Mouse (Mus musculus): ENCODE results near the gene Cap1. TPM values are rescaled to one million over a fixed set of nuclear protein-coding genes. Genes with fewer than 3 reads are reported as not detected.
A peak's percentile ranks its signal among the peaks of the same experiment; 100 is the strongest.

The Cap1 gene
- polyA plus RNA-seq, 1 experiment from 2014 or later, result 69.7 TPM

- peaks cover 25% of the 10 kb centered on the region for H3K36me3 ChIP-seq (ENCODE audit: control insufficient read depth, insufficient read depth, low read length)
- no peak for ATAC-seq (ENCODE audit: low FRiP score)
- H3K4me2 ChIP-seq, result no peak overlapping the region
- no peaks in the 10 kb centered on the region for H3K4me1 ChIP-seq (ENCODE audit: control insufficient read depth, insufficient read depth, low read length)
- H3K9ac ChIP-seq (ENCODE audit: low read length), result no peak overlapping the region
- no peak for DNase-seq (ENCODE audit: low spot score, missing footprints)
- no peak overlapping the region for H3K27ac ChIP-seq (ENCODE audit: low read depth, low read length)
- H3K27me3 ChIP-seq (ENCODE audit: control insufficient read depth, insufficient read depth, low read length), result no peaks in the 10 kb centered on the region
- H3K9me3 ChIP-seq (ENCODE audit: control insufficient read depth, low read length), result no peaks in the 10 kb centered on the region
- H3K4me3 ChIP-seq (ENCODE audit: low read depth, low read length), result no peak overlapping the region
- WGBS, result 83% methylated on average over 6 of the region's 6 CpGs
Measured at GRCm38 (mm10) chr4:122859096-122859674, 26.7 kb downstream of the Cap1 start.

GRCm38 (mm10) chr4:122857909-122858308, 27.9 kb downstream of the Cap1 start:
- H3K4me3 ChIP-seq (ENCODE audit: low read depth, low read length), result no peak overlapping the region
- DNase-seq (ENCODE audit: low spot score, missing footprints), result no peak
- no peaks in the 10 kb centered on the region for H3K9me3 ChIP-seq (ENCODE audit: control insufficient read depth, low read length)
- H3K9ac ChIP-seq (ENCODE audit: low read length), result no peak overlapping the region
- H3K4me1 ChIP-seq (ENCODE audit: control insufficient read depth, insufficient read depth, low read length), result no peaks in the 10 kb centered on the region
- no peaks in the 10 kb centered on the region for H3K27me3 ChIP-seq (ENCODE audit: control insufficient read depth, insufficient read depth, low read length)
- no peak overlapping the region for H3K27ac ChIP-seq (ENCODE audit: low read depth, low read length)
- no peak for ATAC-seq (ENCODE audit: low FRiP score)
- 47% methylated on average over 2 of the region's 2 CpGs for WGBS
- H3K4me2 ChIP-seq, result no peak overlapping the region
- peaks cover 20% of the 10 kb centered on the region for H3K36me3 ChIP-seq (ENCODE audit: control insufficient read depth, insufficient read depth, low read length)

- no peak overlapping the region for H3K27ac ChIP-seq (ENCODE audit: low read depth, low read length)
Measured at GRCm38 (mm10) chr4:122854770-122855169, 31.1 kb downstream of the Cap1 start.

GRCm38 (mm10) chr4:122853691-122854090, 32.2 kb downstream of the Cap1 start:
- ATAC-seq (ENCODE audit: low FRiP score), result no peak
- Histone ChIP-seq H3K4me3 (ENCODE audit: low read depth, low read length) (no peak overlapping the region), H3K9me3 (ENCODE audit: control insufficient read depth, low read length) (no peaks in the 10 kb centered on the region), H3K27ac (ENCODE audit: low read depth, low read length) (no peak overlapping the region), H3K36me3 (ENCODE audit: control insufficient read depth, insufficient read depth, low read length) (peaks cover 9% of the 10 kb centered on the region), H3K4me2 (no peak overlapping the region), H3K4me1 (ENCODE audit: control insufficient read depth, insufficient read depth, low read length) (no peaks in the 10 kb centered on the region), H3K9ac (ENCODE audit: low read length) (no peak overlapping the region), H3K27me3 (ENCODE audit: control insufficient read depth, insufficient read depth, low read length) (no peaks in the 10 kb centered on the region)
- 75% methylated on average over 2 of the region's 2 CpGs for WGBS
- DNase-seq (ENCODE audit: low spot score, missing footprints), result no peak

More at GRCm38 (mm10) chr4:122854770-122855169, 31.1 kb downstream of the Cap1 start:
- no peaks in the 10 kb centered on the region for H3K9me3 ChIP-seq (ENCODE audit: control insufficient read depth, low read length)
- 90% methylated on average over 4 of the region's 4 CpGs for WGBS
- no peaks in the 10 kb centered on the region for H3K4me1 ChIP-seq (ENCODE audit: control insufficient read depth, insufficient read depth, low read length)
- no peak overlapping the region for H3K9ac ChIP-seq (ENCODE audit: low read length)
- ATAC-seq (ENCODE audit: low FRiP score) (no peak), DNase-seq (ENCODE audit: low spot score, missing footprints) (no peak)
- H3K4me2 ChIP-seq, result no peak overlapping the region
- no peak overlapping the region for H3K4me3 ChIP-seq (ENCODE audit: low read depth, low read length)
- H3K27me3 ChIP-seq (ENCODE audit: control insufficient read depth, insufficient read depth, low read length), result no peaks in the 10 kb centered on the region
- H3K36me3 ChIP-seq (ENCODE audit: control insufficient read depth, insufficient read depth, low read length), result peaks cover 9% of the 10 kb centered on the region

GRCm38 (mm10) chr4:122851535-122851934, 34.3 kb downstream of the Cap1 start:
- Histone ChIP-seq H3K27me3 (ENCODE audit: control insufficient read depth, insufficient read depth, low read length) (no peaks in the 10 kb centered on the region), H3K36me3 (ENCODE audit: control insufficient read depth, insufficient read depth, low read length) (peaks cover 9% of the 10 kb centered on the region), H3K9ac (ENCODE audit: low read length) (no peak overlapping the region), H3K4me1 (ENCODE audit: control insufficient read depth, insufficient read depth, low read length) (no peaks in the 10 kb centered on the region), H3K4me3 (ENCODE audit: low read depth, low read length) (no peak overlapping the region), H3K27ac (ENCODE audit: low read depth, low read length) (no peak overlapping the region), H3K9me3 (ENCODE audit: control insufficient read depth, low read length) (no peaks in the 10 kb centered on the region), H3K4me2 (no peak overlapping the region)
- ATAC-seq (ENCODE audit: low FRiP score), result no peak
- DNase-seq (ENCODE audit: low spot score, missing footprints), result peak; percentile 54

GRCm38 (mm10) chr4:122848150-122848621, 37.7 kb downstream of the Cap1 start:
- no peak for ATAC-seq (ENCODE audit: low FRiP score)

GRCm38 (mm10) chr4:122838416-122838815, 47.4 kb downstream of the Cap1 start:
- Histone ChIP-seq H3K4me2 (no peak overlapping the region), H3K9ac (ENCODE audit: low read length) (no peak overlapping the region), H3K36me3 (ENCODE audit: control insufficient read depth, insufficient read depth, low read length) (peaks cover 7% of the 10 kb centered on the region; the same call in 1 of the 2 replicates), H3K27me3 (ENCODE audit: control insufficient read depth, insufficient read depth, low read length) (no peaks in the 10 kb centered on the region), H3K9me3 (ENCODE audit: control insufficient read depth, low read length) (no peaks in the 10 kb centered on the region; the same call in 1 of the 2 replicates), H3K4me1 (ENCODE audit: control insufficient read depth, insufficient read depth, low read length) (peaks cover 13% of the 10 kb centered on the region; the same call in 1 of the 2 replicates), H3K4me3 (ENCODE audit: low read depth, low read length) (no peak overlapping the region), H3K27ac (ENCODE audit: low read depth, low read length) (no peak overlapping the region)
- ATAC-seq (ENCODE audit: low FRiP score), result no peak
- no peak for DNase-seq (ENCODE audit: low spot score, missing footprints)
- 91% methylated on average over 1 of the region's 1 CpGs for WGBS

More at GRCm38 (mm10) chr4:122848150-122848621, 37.7 kb downstream of the Cap1 start:
- H3K9me3 ChIP-seq (ENCODE audit: control insufficient read depth, low read length), result no peaks in the 10 kb centered on the region
- H3K4me2 ChIP-seq, result no peak overlapping the region
- H3K4me3 ChIP-seq (ENCODE audit: low read depth, low read length), result no peak overlapping the region
- 89% methylated on average over 13 of the region's 13 CpGs for WGBS
- no peak overlapping the region for H3K27ac ChIP-seq (ENCODE audit: low read depth, low read length)
- no peak for DNase-seq (ENCODE audit: low spot score, missing footprints)
- H3K36me3 ChIP-seq (ENCODE audit: control insufficient read depth, insufficient read depth, low read length), result peaks cover 24% of the 10 kb centered on the region
- no peak overlapping the region for H3K9ac ChIP-seq (ENCODE audit: low read length)
- no peaks in the 10 kb centered on the region for H3K27me3 ChIP-seq (ENCODE audit: control insufficient read depth, insufficient read depth, low read length)
- H3K4me1 ChIP-seq (ENCODE audit: control insufficient read depth, insufficient read depth, low read length), result no peaks in the 10 kb centered on the region

- no peak for ATAC-seq (ENCODE audit: low FRiP score)
- DNase-seq (ENCODE audit: low spot score, missing footprints), result no peak
Measured at GRCm38 (mm10) chr4:122837994-122838393, 47.9 kb downstream of the Cap1 start.

GRCm38 (mm10) chr4:122837180-122837730, 48.6 kb downstream of the Cap1 start:
- H3K36me3 ChIP-seq (ENCODE audit: control insufficient read depth, insufficient read depth, low read length), result peaks cover 7% of the 10 kb centered on the region; the same call in 1 of the 2 replicates
- H3K4me3 ChIP-seq (ENCODE audit: low read depth, low read length), result no peak overlapping the region
- H3K4me1 ChIP-seq (ENCODE audit: control insufficient read depth, insufficient read depth, low read length), result peaks cover 15% of the 10 kb centered on the region; the same call in 1 of the 2 replicates
- no peaks in the 10 kb centered on the region; the same call in 1 of the 2 replicates for H3K9me3 ChIP-seq (ENCODE audit: control insufficient read depth, low read length)
- H3K4me2 ChIP-seq, result peak overlapping the region; percentile 82; the same call in 1 of the 2 replicates
- H3K27ac ChIP-seq (ENCODE audit: low read depth, low read length), result no peak overlapping the region
- no peaks in the 10 kb centered on the region for H3K27me3 ChIP-seq (ENCODE audit: control insufficient read depth, insufficient read depth, low read length)
- H3K9ac ChIP-seq (ENCODE audit: low read length), result no peak overlapping the region
- DNase-seq (ENCODE audit: low spot score, missing footprints) (peak; percentile 64), ATAC-seq (ENCODE audit: low FRiP score) (no peak)
- WGBS, result 74% methylated on average over 6 of the region's 6 CpGs

More at GRCm38 (mm10) chr4:122837994-122838393, 47.9 kb downstream of the Cap1 start:
- H3K36me3 ChIP-seq (ENCODE audit: control insufficient read depth, insufficient read depth, low read length), result peaks cover 7% of the 10 kb centered on the region; the same call in 1 of the 2 replicates
- H3K4me1 ChIP-seq (ENCODE audit: control insufficient read depth, insufficient read depth, low read length), result peaks cover 13% of the 10 kb centered on the region; the same call in 1 of the 2 replicates
- no peaks in the 10 kb centered on the region; the same call in 1 of the 2 replicates for H3K9me3 ChIP-seq (ENCODE audit: control insufficient read depth, low read length)
- 74% methylated on average over 2 of the region's 2 CpGs for WGBS
- no peaks in the 10 kb centered on the region for H3K27me3 ChIP-seq (ENCODE audit: control insufficient read depth, insufficient read depth, low read length)
- no peak overlapping the region for H3K9ac ChIP-seq (ENCODE audit: low read length)
- no peak overlapping the region for H3K4me3 ChIP-seq (ENCODE audit: low read depth, low read length)
- no peak overlapping the region for H3K4me2 ChIP-seq
- H3K27ac ChIP-seq (ENCODE audit: low read depth, low read length), result no peak overlapping the region
